Mouse (Mus musculus) liver, embryonic 14.5 days (tissue): ENCODE measurements at regions not wholly inside any gene's neighbourhood (a gene's known extent, or its start where the extent isn't known, plus 50 kb on each side); places are given as distances from the start of the nearest gene placed in this dataset.

ENCODE experiments used
- CTCF ChIP-seq: IDR thresholded peaks from 2 replicates; pipeline ENCODE4 v1.5.1; 2016; ENCODE audit warnings: antibody characterized with exemption, low read depth, control low read depth
- EP300 ChIP-seq: IDR thresholded peaks from 2 replicates; pipeline ENCODE4 v1.6.1; 2016; ENCODE audit warnings: antibody characterized with exemption, low read depth

- TF ChIP-seq EP300 (no peak), CTCF (no peak)
Observed at GRCm38 (mm10) chr13:34540646-34541045, 112.6 kb downstream of the Pxdc1 start.
